Mouse (Mus musculus) monocyte, adult 2 months (primary cell): ENCODE data around the gene Cck.
"Not testable (repeated sequence)": the region's sequence is repeated elsewhere in the genome, so short reads cannot be mapped to it uniquely, and the experiment has no call there.

Experiments
- DNase-seq, 2 experiments: peaks; one replicate each; pipeline ENCODE4 v3.0.0; 2022; ENCODE audit warnings: low spot score in 2 of 2, low read depth in 1 of 2

Gene Cck

GRCm38 (mm10) chr9:121460527-121460926 is 35.0 kb downstream of the Cck start:
- no peak for DNase-seq

- no peak for DNase-seq
Observed at GRCm38 (mm10) chr9:121459950-121460349, 35.5 kb downstream of the Cck start.

GRCm38 (mm10) chr9:121458466-121458865 is 37.0 kb downstream of the Cck start:
- DNase-seq = no peak

GRCm38 (mm10) chr9:121456739-121457515 is 38.6 kb downstream of the Cck start:
- DNase-seq = no peak

GRCm38 (mm10) chr9:121454891-121455290 is 40.6 kb downstream of the Cck start:
- no peak for DNase-seq

- DNase-seq = not testable (repeated sequence)
Observed at GRCm38 (mm10) chr9:121452342-121452942, 43.1 kb downstream of the Cck start.

- no peak for DNase-seq
Observed at GRCm38 (mm10) chr9:121446431-121446831, 49.1 kb downstream of the Cck start.

GRCm38 (mm10) chr9:121445364-121445763 is 50.1 kb downstream of the Cck start:
- DNase-seq = no peak

- no peak for DNase-seq
Observed at GRCm38 (mm10) chr9:121444367-121444707, 51.2 kb downstream of the Cck start.

GRCm38 (mm10) chr9:121443696-121444366 is 51.7 kb downstream of the Cck start:
- no peak for DNase-seq

GRCm38 (mm10) chr9:121442145-121442544 is 53.3 kb downstream of the Cck start:
- DNase-seq = no peak
